Mouse (Mus musculus) gastrocnemius, postnatal 4 days (tissue): Measurements from ENCODE around the gene AF067063. TPM values are rescaled to one million over a fixed set of nuclear protein-coding genes. Genes with fewer than 3 reads are reported as not detected.

Experiments
- total RNA-seq, 2 experiments: library from RNA; stranded (reverse); gene quantifications; 2 replicates each; pipeline ENCODE4 v1.2.3; 2021

The AF067063 gene
- total RNA-seq, 2 experiments from 2014 or later = not detected

Other genes with a start within 250 kb of the AF067063 start
- gene Ccl28, start 206.4 kb downstream of the AF067063 start, total RNA-seq = under 1 TPM; 0.10 to 0.31 TPM
- 10 to 100 TPM; 80.8 to 92.4 TPM for gene Hmgcs1, start 139.8 kb downstream of the AF067063 start, total RNA-seq
- gene Nim1k, start 74.3 kb downstream of the AF067063 start, total RNA-seq = 1 to 10 TPM; 1.9 to 2.0 TPM
- 10 to 100 TPM; 20.7 to 27.6 TPM for gene Zfp131, start 39.3 kb downstream of the AF067063 start, total RNA-seq
- not detected for gene D13Ertd608e, start 5.8 kb upstream of the AF067063 start, total RNA-seq
- not detected for gene Tcstv1, start 64.6 kb upstream of the AF067063 start, total RNA-seq
- gene Gm21761, start 99.1 kb upstream of the AF067063 start, total RNA-seq = not detected
- not detected for gene B020031M17Rik, start 120.6 kb upstream of the AF067063 start, total RNA-seq
- gene Gm36079, start 196.8 kb upstream of the AF067063 start, total RNA-seq = not detected
- under 1 TPM in 1 of 2 experiments, not detected in 1; 0.36 TPM for gene Gm21188, start 222.0 kb upstream of the AF067063 start, total RNA-seq